Mouse (Mus musculus): ENCODE measurements around the gene Hist1h3c. TPM values are rescaled to one million over a fixed set of nuclear protein-coding genes. Genes with fewer than 3 reads are reported as not detected.
"Not testable (repeated sequence)": the region's sequence is repeated elsewhere in the genome, so short reads cannot be mapped to it uniquely, and the experiment has no call there.

The Hist1h3c gene
- polyA plus RNA-seq (2016; fragmentation: Nextera tagmentation; extraction: Ambion mirVana), result 7.3 and 9.5 TPM in 2 replicates

GRCm38 (mm10) chr13:23745381-23746161, at the start of gene Hist1h3c:
Gene Hist1h3c (minus strand): TSS chr13:23745602.
- Histone ChIP-seq H3K27ac (replicated peaks) (peak within 1 kb of the TSS; percentile 97), H3K27me3 (ENCODE audit: low read depth, poor library complexity, severe bottlenecking) (no peaks in the 10 kb centered on the region), H3K36me3 (no peaks in the 10 kb centered on the region), H3K4me1 (peaks cover 41% of the 10 kb centered on the region), H3K4me3 (peak within 1 kb of the TSS; percentile 59), H3K9me3 (replicated peaks) (no peaks in the 10 kb centered on the region)
- DNase-seq (ENCODE audit: low spot score), result peak; percentile 82
- under 1% methylated on average over 27 of the region's 28 CpGs for WGBS

GRCm38 (mm10) chr13:23792520-23792919, 47.1 kb upstream of the Hist1h3c start:
- 44% methylated on average over 2 of the region's 2 CpGs for WGBS
- Histone ChIP-seq H3K4me3 (no peak overlapping the region), H3K9me3 (replicated peaks) (no peaks in the 10 kb centered on the region), H3K36me3 (no peaks in the 10 kb centered on the region), H3K27me3 (ENCODE audit: low read depth, poor library complexity, severe bottlenecking) (no peaks in the 10 kb centered on the region), H3K4me1 (no peaks in the 10 kb centered on the region), H3K27ac (replicated peaks) (no peak overlapping the region)
- DNase-seq (ENCODE audit: low spot score), result no peak

GRCm38 (mm10) chr13:23779025-23779424, 33.6 kb upstream of the Hist1h3c start:
- DNase-seq (ENCODE audit: low spot score), result no peak
- H3K4me1 ChIP-seq, result no peaks in the 10 kb centered on the region
- H3K36me3 ChIP-seq, result no peaks in the 10 kb centered on the region
- no peaks in the 10 kb centered on the region for H3K9me3 ChIP-seq (replicated peaks)
- 88% methylated on average over 4 of the region's 4 CpGs for WGBS
- no peak overlapping the region for H3K4me3 ChIP-seq
- no peaks in the 10 kb centered on the region for H3K27me3 ChIP-seq (ENCODE audit: low read depth, poor library complexity, severe bottlenecking)
- H3K27ac ChIP-seq (replicated peaks), result no peak overlapping the region

- Histone ChIP-seq H3K27ac (replicated peaks) (no peak overlapping the region), H3K27me3 (ENCODE audit: low read depth, poor library complexity, severe bottlenecking) (no peaks in the 10 kb centered on the region), H3K36me3 (no peaks in the 10 kb centered on the region), H3K4me1 (0 out of 2 replicates have a peak, but pooled peaks cover under 1% of the 10 kb centered on the region), H3K4me3 (no peak overlapping the region), H3K9me3 (replicated peaks) (no peaks in the 10 kb centered on the region)
- no peak for DNase-seq (ENCODE audit: low spot score)
- 91% methylated on average over 7 of the region's 7 CpGs for WGBS
Observed at GRCm38 (mm10) chr13:23778339-23778738, 32.9 kb upstream of the Hist1h3c start.

GRCm38 (mm10) chr13:23772561-23773313, 27.3 kb upstream of the Hist1h3c start:
- peak; percentile 73 for DNase-seq (ENCODE audit: low spot score)
- H3K9me3 ChIP-seq (replicated peaks), result no peaks in the 10 kb centered on the region
- H3K27me3 ChIP-seq (ENCODE audit: low read depth, poor library complexity, severe bottlenecking), result no peaks in the 10 kb centered on the region
- peaks cover 17% of the 10 kb centered on the region for H3K4me1 ChIP-seq
- peak overlapping the region; percentile 30 for H3K4me3 ChIP-seq
- no peak overlapping the region for H3K27ac ChIP-seq (replicated peaks)
- H3K36me3 ChIP-seq, result no peaks in the 10 kb centered on the region
- WGBS, result 21% methylated on average over 21 of the region's 21 CpGs

- peaks cover 23% of the 10 kb centered on the region for H3K4me1 ChIP-seq
- not testable (repeated sequence) for H3K36me3 ChIP-seq; H3K27ac ChIP-seq (replicated peaks); H3K9me3 ChIP-seq (replicated peaks); H3K27me3 ChIP-seq (ENCODE audit: low read depth, poor library complexity, severe bottlenecking); DNase-seq (ENCODE audit: low spot score); H3K4me3 ChIP-seq
- 93% methylated on average over 2 of the region's 2 CpGs for WGBS
Observed at GRCm38 (mm10) chr13:23769613-23770012, 24.2 kb upstream of the Hist1h3c start, which contains the start of gene Trim38. Gene Trim38 (plus strand): TSS chr13:23769913.

- Histone ChIP-seq H3K4me3 (no peak overlapping the region), H3K4me1 (peaks cover 30% of the 10 kb centered on the region), H3K27me3 (ENCODE audit: low read depth, poor library complexity, severe bottlenecking) (no peaks in the 10 kb centered on the region), H3K36me3 (no peaks in the 10 kb centered on the region), H3K27ac (replicated peaks) (no peak overlapping the region), H3K9me3 (replicated peaks) (no peaks in the 10 kb centered on the region)
- no peak for DNase-seq (ENCODE audit: low spot score)
- 51% methylated on average over 5 of the region's 5 CpGs for WGBS
Observed at GRCm38 (mm10) chr13:23768834-23769397, 23.5 kb upstream of the Hist1h3c start.

GRCm38 (mm10) chr13:23766772-23767171, 21.4 kb upstream of the Hist1h3c start:
- H3K27me3 ChIP-seq (ENCODE audit: low read depth, poor library complexity, severe bottlenecking), result no peaks in the 10 kb centered on the region
- H3K27ac ChIP-seq (replicated peaks), result no peak overlapping the region
- no peaks in the 10 kb centered on the region for H3K36me3 ChIP-seq
- H3K4me1 ChIP-seq, result peaks cover 26% of the 10 kb centered on the region
- no peak for DNase-seq (ENCODE audit: low spot score)
- H3K9me3 ChIP-seq (replicated peaks), result no peaks in the 10 kb centered on the region
- no peak overlapping the region for H3K4me3 ChIP-seq

GRCm38 (mm10) chr13:23765172-23765513, 19.7 kb upstream of the Hist1h3c start:
- Histone ChIP-seq H3K4me3 (peak overlapping the region; percentile 69), H3K27me3 (ENCODE audit: low read depth, poor library complexity, severe bottlenecking) (no peaks in the 10 kb centered on the region)
- WGBS, result 75% methylated on average over 1 of the region's 1 CpGs

GRCm38 (mm10) chr13:23764324-23765171, 19.1 kb upstream of the Hist1h3c start:
- H3K27ac ChIP-seq (replicated peaks), result peak overlapping the region; percentile 92
- peaks cover 36% of the 10 kb centered on the region for H3K4me1 ChIP-seq
- no peaks in the 10 kb centered on the region for H3K27me3 ChIP-seq (ENCODE audit: low read depth, poor library complexity, severe bottlenecking)
- DNase-seq (ENCODE audit: low spot score), result peak; percentile 52
- H3K36me3 ChIP-seq, result no peaks in the 10 kb centered on the region
- peak overlapping the region; percentile 69 for H3K4me3 ChIP-seq
- WGBS, result 27% methylated on average over 12 of the region's 12 CpGs
- H3K9me3 ChIP-seq (replicated peaks), result no peaks in the 10 kb centered on the region

More at GRCm38 (mm10) chr13:23765172-23765513, 19.7 kb upstream of the Hist1h3c start:
- peak overlapping the region; percentile 92; the same call in 1 of the 2 replicates for H3K27ac ChIP-seq (replicated peaks)
- no peaks in the 10 kb centered on the region for H3K36me3 ChIP-seq
- DNase-seq (ENCODE audit: low spot score), result no peak
- H3K4me1 ChIP-seq, result peaks cover 30% of the 10 kb centered on the region
- H3K9me3 ChIP-seq (replicated peaks), result no peaks in the 10 kb centered on the region

- WGBS, result 3% methylated on average over 34 of the region's 34 CpGs
- Histone ChIP-seq H3K27ac (replicated peaks) (peak within 1 kb of the TSS; percentile 92), H3K4me1 (peaks cover 40% of the 10 kb centered on the region), H3K27me3 (ENCODE audit: low read depth, poor library complexity, severe bottlenecking) (no peaks in the 10 kb centered on the region), H3K9me3 (replicated peaks) (no peaks in the 10 kb centered on the region), H3K4me3 (peak within 1 kb of the TSS; percentile 69), H3K36me3 (no peaks in the 10 kb centered on the region)
- peak; percentile 92 for DNase-seq (ENCODE audit: low spot score)
Observed at GRCm38 (mm10) chr13:23763586-23764323, 18.4 kb upstream of the Hist1h3c start, which contains the start of gene Hist1h1a. Gene Hist1h1a (plus strand): TSS chr13:23763666.
